Mouse (Mus musculus): ENCODE data around the gene Megf11. TPM values are rescaled to one million over a fixed set of nuclear protein-coding genes. Genes with fewer than 3 reads are reported as not detected.
A peak's percentile ranks its signal among the peaks of the same experiment; 100 is the strongest.
"Not testable (repeated sequence)": the region's sequence is repeated elsewhere in the genome, so short reads cannot be mapped to it uniquely, and the experiment has no call there.

Megf11 gene
- total RNA-seq, 4 experiments from 2014 or later, result 0.29 to 2.1 (median 1.2) TPM

DNA sequence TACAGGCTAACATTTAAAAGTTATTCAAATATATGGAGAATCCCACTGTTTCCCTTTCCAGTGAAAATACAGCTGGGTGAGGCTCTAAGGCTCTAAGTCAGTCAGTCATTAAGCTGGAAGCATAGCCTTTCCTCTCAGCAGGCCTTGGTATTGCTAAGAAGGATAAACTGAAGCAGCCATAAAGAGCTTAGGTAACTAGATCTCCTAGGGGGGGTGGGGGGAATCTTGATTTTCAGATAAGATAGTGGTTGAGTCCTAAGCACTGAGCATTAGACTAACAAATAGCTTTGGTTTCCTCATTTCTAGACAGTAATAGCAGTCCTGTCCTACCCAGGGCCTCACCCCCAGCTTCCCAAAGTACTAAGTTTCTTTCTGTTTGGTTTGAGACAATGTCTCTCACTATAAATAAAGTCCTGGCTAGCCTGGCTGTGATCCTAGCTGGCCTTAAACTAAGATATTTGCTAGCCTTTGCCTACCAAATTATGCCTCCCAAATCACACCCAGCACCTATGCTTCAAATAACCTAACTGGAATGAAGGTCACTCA is 318.1 kb downstream of the Megf11 start:
- DNase-seq, result no peak

DNA sequence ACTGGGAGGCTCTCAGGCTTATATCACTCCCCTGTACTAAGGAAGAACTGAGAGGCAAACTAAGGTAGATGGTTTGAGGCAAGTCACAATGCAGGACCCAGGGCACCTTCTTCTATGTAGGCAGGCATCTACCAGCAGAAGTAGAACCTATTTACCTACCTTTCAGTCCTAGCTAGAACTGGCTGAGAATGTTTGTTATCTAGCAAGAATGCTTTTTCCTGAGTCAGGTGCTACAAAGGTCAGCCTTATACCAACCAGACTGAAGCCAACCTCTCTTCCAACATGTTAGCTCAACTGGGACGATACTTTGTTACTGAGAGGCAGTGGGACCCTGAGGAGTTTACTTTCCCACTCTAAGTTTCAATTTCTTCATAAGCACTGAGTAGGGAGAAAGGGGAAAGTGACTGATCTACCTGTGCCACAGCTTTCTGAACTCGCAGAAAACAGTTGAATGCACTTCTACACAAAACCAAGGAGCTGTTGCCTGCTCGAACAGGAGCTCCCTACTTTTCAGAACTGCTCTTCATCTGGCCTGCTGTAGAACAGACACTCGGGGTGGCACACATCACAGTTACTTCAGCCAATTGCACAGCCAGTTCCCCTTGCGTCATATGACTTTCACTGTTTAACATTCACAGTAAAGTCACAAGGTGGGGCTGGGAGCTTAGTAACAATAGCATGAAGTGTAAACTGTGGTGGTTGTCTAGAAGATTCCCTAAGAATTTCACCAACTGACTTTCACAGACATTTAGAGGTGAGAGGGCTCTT is 318.8 kb downstream of the Megf11 start:
- DNase-seq, result no peak

DNA sequence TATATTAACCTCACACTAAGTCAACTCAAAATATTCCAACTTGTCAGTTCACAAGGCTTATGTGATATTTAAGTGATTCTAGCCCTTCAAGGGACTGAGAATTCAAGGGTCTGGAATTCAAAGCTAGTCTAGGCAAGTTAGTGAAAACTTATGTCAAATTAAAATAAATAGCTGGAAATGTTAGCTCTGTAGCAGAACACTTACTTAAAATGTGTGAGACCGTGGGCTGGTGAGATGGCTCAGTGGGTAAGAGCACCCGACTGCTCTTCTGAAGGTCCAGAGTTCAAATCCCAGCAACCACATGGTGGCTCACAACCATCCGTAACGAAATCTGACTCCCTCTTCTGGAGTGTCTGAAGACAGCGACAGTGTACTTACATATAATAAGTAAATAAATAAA is 324.9 kb downstream of the Megf11 start:
- DNase-seq, result not testable (repeated sequence)

DNA sequence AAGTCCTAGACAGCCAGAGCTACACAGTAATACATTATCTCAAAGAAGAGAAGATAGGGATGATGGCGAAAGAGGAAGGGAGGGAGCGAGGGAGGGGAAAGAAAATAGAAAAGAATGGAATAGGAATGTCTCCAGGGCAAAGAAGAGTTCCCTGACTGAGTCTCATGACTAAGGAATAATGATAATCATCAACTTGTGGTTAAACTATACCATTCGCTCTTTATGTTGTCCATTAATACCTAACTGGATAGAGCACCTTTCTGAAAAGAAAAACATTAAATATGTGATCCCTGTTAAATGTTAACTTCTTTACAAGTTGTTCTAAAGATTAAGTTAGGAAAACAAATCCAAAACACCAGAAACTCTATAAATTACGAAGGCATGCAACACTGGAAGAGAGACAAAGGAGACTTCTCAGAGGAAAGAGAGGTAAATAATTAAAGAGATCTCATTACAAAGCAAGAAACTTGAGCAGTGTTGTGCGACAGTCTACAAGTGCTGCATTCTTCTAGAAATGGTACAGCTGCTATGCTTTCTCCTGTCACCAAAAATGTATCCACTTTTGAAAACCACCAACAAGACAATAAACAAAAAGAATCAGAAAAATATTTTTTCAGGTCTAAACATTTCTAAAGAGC is 334.2 kb downstream of the Megf11 start:
- no peak for DNase-seq

DNA sequence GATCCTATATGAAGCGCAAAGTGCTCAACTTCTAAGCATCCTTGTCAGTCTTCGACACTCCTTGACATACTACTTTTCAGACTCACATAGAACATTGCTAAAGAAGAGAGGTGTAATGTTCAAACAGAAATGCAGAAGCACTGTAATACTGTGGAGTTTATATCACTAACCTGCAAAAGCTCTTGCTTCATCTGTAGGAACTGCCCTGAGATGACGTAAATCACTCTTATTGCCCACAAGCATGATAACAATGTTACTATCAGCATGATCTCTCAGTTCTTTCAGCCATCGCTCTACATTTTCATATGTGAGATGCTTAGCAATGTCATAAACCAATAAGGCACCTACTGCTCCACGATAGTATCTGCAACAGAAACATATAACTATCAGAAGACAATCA is 341.0 kb downstream of the Megf11 start:
- no peak for DNase-seq

DNA sequence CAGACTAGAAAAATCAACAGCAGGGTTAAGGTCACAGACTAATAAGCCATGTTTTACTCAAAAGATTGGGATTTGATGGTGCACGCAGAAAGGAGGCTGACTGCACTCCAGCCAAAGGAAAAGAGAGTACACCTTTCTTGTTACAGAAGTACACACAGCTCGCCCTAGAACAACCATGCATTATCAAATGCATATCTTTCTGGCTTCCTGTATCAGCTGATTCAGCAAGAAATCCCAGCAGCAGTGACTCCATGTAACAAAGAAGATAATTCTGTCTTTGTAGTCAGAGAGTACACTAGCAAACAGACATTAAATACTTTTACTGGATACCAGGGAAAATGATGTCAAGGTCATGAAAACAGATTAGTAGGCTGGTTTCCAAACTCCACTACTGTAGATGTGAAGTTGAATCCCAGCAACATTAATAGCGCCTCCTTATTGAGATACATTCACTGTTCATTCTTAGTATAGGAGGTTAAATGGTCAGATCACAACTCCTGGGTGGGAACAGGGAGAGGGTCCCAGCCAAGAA is 345.7 kb downstream of the Megf11 start:
- no peak for DNase-seq

DNA sequence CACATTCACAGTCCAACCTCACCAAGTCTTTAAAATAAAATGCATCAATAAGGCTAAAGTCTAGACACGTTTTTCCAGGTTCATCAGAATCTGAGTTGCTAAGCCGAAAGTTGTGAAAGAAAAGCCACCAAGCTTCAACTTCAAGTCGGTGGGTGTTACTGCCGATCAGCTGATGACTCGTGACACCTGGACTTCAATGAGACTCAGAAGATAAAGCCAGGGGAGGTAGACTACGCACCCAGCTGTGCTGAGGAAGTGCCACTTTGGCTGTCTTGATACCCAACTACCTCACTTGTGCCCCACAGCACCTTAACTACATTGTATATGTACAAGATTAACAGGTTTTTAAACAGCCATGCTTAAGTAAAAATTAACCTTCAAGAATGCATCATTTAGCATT is 348.7 kb downstream of the Megf11 start:
- no peak for DNase-seq

DNA sequence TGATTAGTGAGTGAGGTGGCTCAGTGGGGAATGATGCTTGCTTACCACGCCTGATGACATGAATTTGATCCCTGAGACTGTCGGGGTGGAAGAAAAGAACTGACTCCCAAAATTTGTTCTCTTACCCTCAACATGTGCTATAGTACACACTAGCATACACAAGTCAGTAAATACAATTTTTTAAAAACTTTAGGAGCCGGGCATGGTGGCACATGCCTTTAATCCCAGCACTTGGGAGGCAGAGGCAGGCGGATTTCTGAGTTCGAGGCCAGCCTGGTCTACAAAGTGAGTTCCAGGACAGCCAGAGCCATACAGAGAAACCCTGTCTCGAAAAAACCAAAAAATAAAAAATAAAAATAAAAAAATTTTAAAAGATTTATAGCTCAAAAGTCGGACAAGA is 349.6 kb downstream of the Megf11 start:
- not testable (repeated sequence) for DNase-seq

DNA sequence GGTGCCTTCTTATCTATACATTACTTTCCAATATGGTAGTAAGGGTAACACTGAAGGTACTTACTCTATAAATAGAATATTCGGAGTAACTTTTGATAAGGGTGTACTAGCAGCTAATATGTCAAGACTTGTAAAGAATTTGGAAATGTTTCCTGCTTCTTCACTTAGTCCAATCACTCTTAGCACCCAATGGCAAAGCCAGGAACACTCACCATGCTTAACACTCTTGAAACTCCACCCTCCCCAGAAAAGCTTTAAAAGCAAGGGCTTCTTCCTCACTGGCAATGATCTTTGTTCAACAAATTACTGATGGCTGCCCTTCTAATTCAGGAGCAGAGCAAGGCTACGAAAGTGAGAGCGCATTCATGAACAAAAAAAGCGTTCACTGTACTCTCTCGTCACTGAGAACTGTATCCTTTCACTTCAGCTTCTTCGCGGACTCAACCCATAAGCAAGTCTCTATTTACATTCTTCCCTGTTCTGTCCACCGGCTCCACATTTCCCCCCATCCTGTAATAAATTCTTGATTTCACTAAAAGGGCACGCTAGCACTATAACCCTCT is 350.7 kb downstream of the Megf11 start:
- DNase-seq, result no peak

DNA sequence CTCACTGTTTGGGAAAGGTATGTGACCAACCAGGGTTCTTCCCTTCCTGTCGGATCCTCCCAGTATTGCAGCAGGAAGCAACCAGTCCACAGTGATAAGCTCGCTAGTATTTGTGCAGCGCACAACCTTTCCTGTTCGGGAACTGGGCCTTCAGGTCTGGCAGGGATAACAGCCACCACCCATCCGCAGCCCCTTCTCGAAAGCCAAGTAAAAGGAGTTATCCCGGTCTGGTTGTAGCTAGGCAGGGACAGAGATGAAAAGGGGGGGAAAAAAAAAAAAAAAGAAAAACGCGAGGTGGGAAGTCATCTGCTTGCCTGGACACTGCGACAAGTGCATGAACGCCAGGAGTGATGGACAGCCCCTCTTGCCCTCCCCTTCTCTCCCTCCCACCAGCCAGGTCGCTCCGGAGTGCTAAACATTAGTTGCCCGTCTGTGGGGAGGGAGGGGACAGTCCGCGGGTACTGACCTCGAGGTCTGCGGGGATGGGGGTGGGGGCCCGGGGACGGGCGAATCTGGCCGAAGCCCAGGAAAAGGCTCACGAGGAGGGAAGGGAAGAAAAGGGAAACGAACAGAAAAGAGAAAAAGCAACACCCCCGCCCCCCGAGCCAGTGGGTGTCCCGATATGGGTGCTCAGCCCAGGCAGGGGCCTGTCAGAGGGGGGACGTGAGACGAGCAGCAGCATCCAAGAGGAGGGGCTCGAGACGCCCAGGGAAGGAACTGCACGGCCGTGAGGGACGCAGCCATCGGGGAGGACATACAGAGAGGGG is 351.4 kb downstream of the Megf11 start:
- DNase-seq, result peak; percentile 59

DNA sequence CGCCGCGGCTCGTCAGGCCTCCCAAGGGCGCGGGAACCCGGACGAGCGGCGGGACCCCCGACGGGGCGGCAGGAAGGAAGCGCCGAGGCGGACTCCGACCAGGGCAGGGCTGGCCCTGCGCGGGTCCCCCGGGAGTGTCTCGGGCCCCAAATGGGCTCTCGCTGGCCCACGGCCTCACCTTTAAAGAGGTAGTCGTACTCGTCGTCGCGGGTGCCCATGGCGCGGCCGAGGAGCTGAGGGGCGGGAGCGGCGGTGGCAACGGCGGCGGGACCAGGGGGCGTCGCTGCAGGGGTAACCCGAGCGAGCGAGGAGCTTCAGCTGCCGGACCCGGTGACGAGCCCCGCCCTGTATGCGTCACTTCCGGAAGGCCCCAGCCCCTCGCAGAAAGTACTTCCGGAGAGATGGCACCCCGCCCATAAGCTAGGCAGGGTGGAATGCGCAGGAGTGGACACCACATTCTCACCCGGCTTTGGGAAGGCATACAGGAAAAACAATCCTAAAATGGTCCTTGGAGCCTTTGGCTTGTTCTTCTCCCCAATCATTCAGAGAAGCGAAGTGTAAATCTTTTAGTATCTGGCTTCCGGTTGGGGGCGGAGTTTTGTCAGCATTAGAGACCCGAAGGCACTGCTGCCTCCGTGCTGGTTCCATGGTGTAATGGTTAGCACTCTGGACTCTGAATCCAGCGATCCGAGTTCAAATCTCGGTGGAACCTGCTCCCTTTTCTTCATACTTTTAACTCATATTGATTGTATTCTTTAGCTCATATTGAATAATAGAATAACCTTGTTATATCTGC is 352.2 kb downstream of the Megf11 start, which contains the start of gene Rab11a:
Gene Rab11a, minus strand, starts transcription at position 353 of the 796 bp plus-strand sequence.
- peak; percentile 93 for DNase-seq

DNA sequence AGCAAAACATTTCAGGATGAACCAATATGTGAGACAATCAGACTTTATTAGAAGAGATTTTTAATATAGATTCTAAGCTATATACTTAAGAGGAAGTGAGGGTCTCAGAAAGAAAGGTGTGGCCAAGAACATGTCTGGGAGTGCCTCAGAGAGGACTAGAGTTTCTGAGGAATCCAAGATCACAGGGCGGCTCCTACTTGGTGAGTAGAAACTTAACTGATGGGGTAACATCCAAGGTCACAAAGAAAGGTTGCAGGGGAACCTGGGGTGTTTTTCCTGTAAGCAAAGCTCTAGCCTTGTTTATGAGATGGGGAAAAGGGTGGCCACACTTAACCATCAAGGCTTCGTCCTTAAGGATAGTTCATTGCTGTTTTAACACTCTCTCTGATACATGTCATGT is 353.6 kb downstream of the Megf11 start:
- no peak for DNase-seq

DNA sequence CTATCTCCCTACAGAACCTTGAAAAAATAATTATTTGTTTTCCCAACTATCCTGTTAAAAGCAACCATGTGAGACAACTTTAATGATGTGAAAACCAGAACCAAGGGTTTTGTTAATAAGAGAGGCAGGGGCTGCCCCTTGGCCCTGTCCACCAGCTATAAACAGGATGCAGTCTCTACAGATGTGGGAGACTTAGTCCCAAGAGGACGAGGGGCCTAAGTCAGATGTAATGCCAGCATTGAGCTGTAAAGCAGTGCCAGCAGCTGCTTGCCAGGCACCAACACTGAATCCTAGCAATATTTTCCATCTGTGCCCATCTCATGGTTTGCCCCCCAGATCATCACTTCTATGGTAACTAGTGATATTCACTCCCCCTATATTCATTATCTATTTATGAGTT is 357.0 kb downstream of the Megf11 start:
- DNase-seq, result no peak

DNA sequence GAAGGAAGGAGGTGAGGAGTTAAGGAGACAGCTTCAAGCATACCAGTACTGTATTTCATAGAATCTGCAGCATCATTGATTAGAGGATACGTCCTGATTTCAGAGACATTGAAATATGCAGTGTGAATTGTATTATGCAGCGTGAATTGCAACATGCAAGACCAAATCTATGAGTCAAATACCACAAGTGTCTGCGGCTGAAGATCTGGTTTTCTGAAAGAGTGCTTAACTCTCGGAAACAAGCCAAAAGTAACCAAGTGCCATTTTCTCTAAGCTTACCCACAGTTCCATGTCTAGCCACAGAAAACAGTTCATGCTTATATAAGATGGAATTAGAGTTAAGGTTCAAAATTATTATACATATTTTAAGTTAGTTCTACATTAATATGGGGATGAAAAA is 362.3 kb downstream of the Megf11 start:
- no peak for DNase-seq

DNA sequence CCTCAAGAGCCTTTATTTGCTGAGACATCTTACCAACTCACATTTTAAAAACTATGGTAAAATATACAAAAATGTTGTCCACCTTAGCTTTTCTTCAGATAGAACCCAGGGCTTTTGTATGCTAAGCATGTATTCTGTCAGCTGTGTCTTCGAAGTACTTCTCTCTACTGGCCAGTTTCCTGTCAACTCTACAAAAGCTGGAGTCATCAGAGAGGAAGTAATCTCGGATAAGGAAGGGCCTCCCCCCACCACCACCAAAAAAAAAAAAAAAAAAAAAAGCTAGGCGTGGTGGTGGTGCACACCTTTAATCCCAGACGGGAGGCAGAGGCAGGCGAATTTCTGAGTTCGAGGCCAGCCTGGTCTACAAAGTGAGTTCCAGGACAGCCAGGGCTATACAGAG is 363.9 kb downstream of the Megf11 start:
- DNase-seq, result no peak

DNA sequence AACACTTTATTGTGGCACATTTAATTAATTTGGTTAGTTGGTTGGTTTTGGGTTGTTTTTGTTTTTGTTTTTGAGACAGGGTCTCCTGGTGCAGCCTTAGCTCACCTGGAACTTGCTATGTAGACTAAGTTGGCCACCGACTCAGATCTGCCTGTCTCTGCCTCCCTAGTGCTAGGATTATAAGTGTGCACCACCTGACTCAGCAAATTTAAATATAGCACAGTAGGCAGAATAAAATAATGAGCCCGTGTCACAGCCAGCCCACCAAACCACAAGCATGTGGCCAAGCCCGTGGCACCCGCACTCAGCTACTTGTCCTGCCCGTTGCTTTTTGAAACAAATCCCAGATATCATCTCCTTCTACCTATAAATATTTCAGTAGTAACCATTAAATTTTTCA is 367.1 kb downstream of the Megf11 start:
- no peak for DNase-seq

DNA sequence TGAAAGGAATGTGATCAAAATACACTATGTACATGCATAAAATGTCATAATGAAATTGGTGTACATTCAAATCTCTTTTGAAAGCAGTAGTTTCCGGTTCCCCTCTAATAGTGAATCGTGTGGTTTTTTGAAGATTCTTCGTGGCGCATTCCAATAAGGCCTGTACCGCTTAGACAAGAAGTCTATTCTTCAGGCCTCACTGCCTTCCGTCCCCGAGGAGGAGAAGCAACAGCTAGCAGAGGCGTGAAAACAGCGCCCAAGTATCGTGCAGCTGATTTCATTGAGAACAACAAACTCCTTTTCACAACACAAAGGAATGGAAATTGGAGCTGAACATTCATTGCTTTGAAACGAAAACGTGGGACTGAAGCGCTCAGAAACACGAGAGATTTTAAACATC is 372.6 kb downstream of the Megf11 start:
- no peak for DNase-seq
